Mouse (Mus musculus) 3134 (cell line): ENCODE data around the gene Wdr82.
A peak's percentile ranks its signal among the peaks of the same experiment; 100 is the strongest.
"Not testable (repeated sequence)": the region's sequence is repeated elsewhere in the genome, so short reads cannot be mapped to it uniquely, and the experiment has no call there.

ENCODE experiments used
- DNase-seq: peaks from one replicate; pipeline ENCODE4 v3.0.0-alpha.2; 2011; ENCODE audit warnings: low spot score; ENCODE audit not compliant: insufficient read length; ENCODE audit errors: extremely low read depth

The Wdr82 gene

GRCm38 (mm10) chr9:106159784-106160301, 10.9 kb upstream of the Wdr82 start:
- peak; percentile 88 for DNase-seq

GRCm38 (mm10) chr9:106160426-106160825, 10.3 kb upstream of the Wdr82 start:
- no peak for DNase-seq

- DNase-seq, result no peak
These were observed 4.0 kb upstream of the Wdr82 start for GRCm38 (mm10) chr9:106166709-106167108.

GRCm38 (mm10) chr9:106167241-106167640, 3.5 kb upstream of the Wdr82 start:
- no peak for DNase-seq

- no peak for DNase-seq
These were observed 3.0 kb upstream of the Wdr82 start for GRCm38 (mm10) chr9:106167703-106168102.

GRCm38 (mm10) chr9:106169006-106169405, 1.7 kb upstream of the Wdr82 start:
- DNase-seq, result not testable (repeated sequence)

GRCm38 (mm10) chr9:106169917-106170316, 811 bp upstream of the Wdr82 start:
- DNase-seq, result no peak

- no peak for DNase-seq
These were observed 824 bp downstream of the Wdr82 start for GRCm38 (mm10) chr9:106171346-106172158.

- DNase-seq, result no peak
These were observed 1.8 kb downstream of the Wdr82 start for GRCm38 (mm10) chr9:106172527-106172926.

- DNase-seq, result no peak
These were observed 2.6 kb downstream of the Wdr82 start for GRCm38 (mm10) chr9:106173363-106173762.

GRCm38 (mm10) chr9:106175552-106176200, 4.9 kb downstream of the Wdr82 start:
- no peak for DNase-seq

- no peak for DNase-seq
These were observed 6.0 kb downstream of the Wdr82 start for GRCm38 (mm10) chr9:106176769-106177168.

GRCm38 (mm10) chr9:106177799-106178198, 7.1 kb downstream of the Wdr82 start:
- no peak for DNase-seq

- no peak for DNase-seq
These were observed 8.7 kb downstream of the Wdr82 start for GRCm38 (mm10) chr9:106179454-106179853.

GRCm38 (mm10) chr9:106179964-106180363, 9.2 kb downstream of the Wdr82 start:
- no peak for DNase-seq

- DNase-seq, result no peak
These were observed 11.4 kb downstream of the Wdr82 start for GRCm38 (mm10) chr9:106182146-106182545.

GRCm38 (mm10) chr9:106183996-106184395, 13.3 kb downstream of the Wdr82 start:
- no peak for DNase-seq

- no peak for DNase-seq
These were observed 20.6 kb downstream of the Wdr82 start for GRCm38 (mm10) chr9:106191355-106191754.

- no peak for DNase-seq
These were observed 21.3 kb downstream of the Wdr82 start for GRCm38 (mm10) chr9:106192024-106192423.

GRCm38 (mm10) chr9:106192998-106193397, 22.3 kb downstream of the Wdr82 start:
- no peak for DNase-seq

GRCm38 (mm10) chr9:106193930-106194807, 23.4 kb downstream of the Wdr82 start:
- no peak for DNase-seq
